Mouse (Mus musculus): Measurements from ENCODE around the gene Gm10306. TPM values are rescaled to one million over a fixed set of nuclear protein-coding genes. Genes with fewer than 3 reads are reported as not detected.

The Gm10306 gene
- polyA plus RNA-seq, 1 experiment, result not detected

- Histone ChIP-seq H3K36me3 (ENCODE audit: control insufficient read depth, insufficient read depth, low read length) (no peaks in the 10 kb centered on the region), H3K27me3 (ENCODE audit: control insufficient read depth, insufficient read depth, low read length) (no peaks in the 10 kb centered on the region), H3K4me1 (replicated peaks; ENCODE audit: control insufficient read depth, insufficient read depth, low read length) (no peaks in the 10 kb centered on the region), H3K4me3 (ENCODE audit: control insufficient read depth, insufficient read depth, low read length) (peak within 1 kb of the TSS; percentile 91), H3K27ac (ENCODE audit: control insufficient read depth, insufficient read depth, low read length) (no peak within 1 kb of the TSS)
- DNase-seq, result peak; percentile 89
- WGBS, result under 1% methylated on average over 61 of the region's 61 CpGs
- no peak for TF ChIP-seq CTCF (IDR thresholded peaks at IDR 0.05; ENCODE audit: borderline replicate concordance, control insufficient read depth, extremely low read depth, insufficient read depth, low read length, poor library complexity)
- peak; percentile 74 for TF ChIP-seq POLR2A (IDR thresholded peaks at IDR 0.05; ENCODE audit: control insufficient read depth, extremely low read depth, insufficient read depth, low read length, poor library complexity)
These were observed 46.8 kb downstream of the Gm10306 start, which contains the start of gene Plaa for GRCm38 (mm10) chr4:94603031-94603629. Gene Plaa (minus strand): TSS chr4:94603244.

- no peak for DNase-seq
- Histone ChIP-seq H3K4me3 (ENCODE audit: control insufficient read depth, insufficient read depth, low read length) (no peak overlapping the region), H3K4me1 (replicated peaks; ENCODE audit: control insufficient read depth, insufficient read depth, low read length) (no peaks in the 10 kb centered on the region), H3K36me3 (ENCODE audit: control insufficient read depth, insufficient read depth, low read length) (no peaks in the 10 kb centered on the region), H3K27me3 (ENCODE audit: control insufficient read depth, insufficient read depth, low read length) (no peaks in the 10 kb centered on the region), H3K27ac (ENCODE audit: control insufficient read depth, insufficient read depth, low read length) (no peak overlapping the region)
- TF ChIP-seq POLR2A (IDR thresholded peaks at IDR 0.05; ENCODE audit: control insufficient read depth, extremely low read depth, insufficient read depth, low read length, poor library complexity), result no peak
- no peak for TF ChIP-seq CTCF (IDR thresholded peaks at IDR 0.05; ENCODE audit: borderline replicate concordance, control insufficient read depth, extremely low read depth, insufficient read depth, low read length, poor library complexity)
- WGBS, result 97% methylated on average over 2 of the region's 2 CpGs
These were observed 48.2 kb downstream of the Gm10306 start for GRCm38 (mm10) chr4:94604452-94605019.

- DNase-seq, result no peak
- no peak overlapping the region for H3K27ac ChIP-seq (ENCODE audit: control insufficient read depth, insufficient read depth, low read length)
- no peaks in the 10 kb centered on the region for H3K27me3 ChIP-seq (ENCODE audit: control insufficient read depth, insufficient read depth, low read length)
- no peaks in the 10 kb centered on the region for H3K4me1 ChIP-seq (replicated peaks; ENCODE audit: control insufficient read depth, insufficient read depth, low read length)
- 97% methylated on average over 2 of the region's 2 CpGs for WGBS
- H3K4me3 ChIP-seq (ENCODE audit: control insufficient read depth, insufficient read depth, low read length), result no peak overlapping the region
- TF ChIP-seq CTCF (IDR thresholded peaks at IDR 0.05; ENCODE audit: borderline replicate concordance, control insufficient read depth, extremely low read depth, insufficient read depth, low read length, poor library complexity) (no peak), POLR2A (IDR thresholded peaks at IDR 0.05; ENCODE audit: control insufficient read depth, extremely low read depth, insufficient read depth, low read length, poor library complexity) (no peak)
- H3K36me3 ChIP-seq (ENCODE audit: control insufficient read depth, insufficient read depth, low read length), result no peaks in the 10 kb centered on the region
These were observed 49.2 kb downstream of the Gm10306 start for GRCm38 (mm10) chr4:94605591-94605990.

Other genes with a start within 250 kb of the Gm10306 start
- 6.1 and 11.1 TPM in 2 replicates for gene Caap1, start 250 bp downstream of the Gm10306 start, polyA plus RNA-seq (2012; rRNA removed)
- gene Plaa, start 46.7 kb downstream of the Gm10306 start, polyA plus RNA-seq (2012; rRNA removed), result 89.9 and 125 TPM in 2 replicates
- 0.55 and 1.0 TPM in 2 replicates for gene Ift74, start 57.9 kb downstream of the Gm10306 start, polyA plus RNA-seq (2012; rRNA removed)
- not detected in 2 replicates for gene Lrrc19, start 93.6 kb downstream of the Gm10306 start, polyA plus RNA-seq (2012; rRNA removed)
- gene Tek, start 182.7 kb downstream of the Gm10306 start, polyA plus RNA-seq (2012; rRNA removed), result 1.0 and 1.8 TPM in 2 replicates